In genomic region chr14:73064460-73064859, GRCm38 (mm10) we compare ENCODE assay signal across 31 mouse cellular contexts. TPM values are rescaled to one million over a fixed set of nuclear protein-coding genes. Genes with fewer than 3 reads are reported as not detected.
DNase-seq lines count a peak whose midpoint lies in the region; ATAC-seq lines count a peak whose summit lies in the region.
"Had no signal": no experiment of that assay in that cellular context is flagged by ENCODE, and none has a peak within 500 bp of the region (broad histone marks: within the 10 kb centered on the region; RNA-seq: fewer than 3 reads in every experiment).

No protein-coding gene starts in this region.

- no peak overlapping the region for H3K27ac ChIP-seq in limb, embryonic 10.5 days
- no peak overlapping the region for H3K27ac ChIP-seq in midbrain, embryonic 16.5 days (ENCODE audit: low read length)
- H3K27ac ChIP-seq: forebrain, embryonic 10.5 days; forebrain, embryonic 13.5 days; hindbrain, embryonic 14.5 days; hindbrain, postnatal 0 days had no signal

- peak overlapping the region; percentile 67 for H3K4me3 ChIP-seq in megakaryocyte, embryonic 14.5 days (replicated peaks)
- no peak overlapping the region for H3K4me3 ChIP-seq in limb, embryonic 10.5 days
- H3K4me3 ChIP-seq in midbrain, embryonic 16.5 days (ENCODE audit: low read depth, low read length): no peak overlapping the region
- H3K4me3 ChIP-seq: forebrain, embryonic 10.5 days; forebrain, embryonic 13.5 days had no signal

- H3K27me3 ChIP-seq in megakaryocyte, embryonic 14.5 days (replicated peaks): no peaks in the 10 kb centered on the region
- H3K27me3 ChIP-seq in limb, embryonic 10.5 days (ENCODE audit: low read depth, poor library complexity, severe bottlenecking): no peaks in the 10 kb centered on the region
- H3K27me3 ChIP-seq in midbrain, embryonic 16.5 days (ENCODE audit: control insufficient read depth, insufficient read depth, low read depth, low read length): no peaks in the 10 kb centered on the region
- H3K27me3 ChIP-seq: CH12.LX; forebrain, embryonic 13.5 days had no signal

- no peak overlapping the region for H3K9ac ChIP-seq in midbrain, embryonic 16.5 days (ENCODE audit: low read depth, low read length)
- H3K9ac ChIP-seq: forebrain, embryonic 13.5 days; hindbrain, embryonic 14.5 days had no signal

- H3K9me3 ChIP-seq in megakaryocyte, embryonic 14.5 days: no peaks in the 10 kb centered on the region
- no peaks in the 10 kb centered on the region for H3K9me3 ChIP-seq in limb, embryonic 10.5 days (replicated peaks)
- no peaks in the 10 kb centered on the region for H3K9me3 ChIP-seq in midbrain, embryonic 16.5 days (replicated peaks; ENCODE audit: control insufficient read depth, low read length, poor library complexity, severe bottlenecking)
- H3K9me3 ChIP-seq: forebrain, embryonic 10.5 days; forebrain, embryonic 13.5 days; G1E had no signal

- DNase-seq in cerebellum, postnatal 10 days: peak; percentile 11 to 27
- no peak for DNase-seq in cerebellum, postnatal 4 days (ENCODE audit: low spot score in 2 of 2)
- no peak for DNase-seq in limb, embryonic 10.5 days (ENCODE audit: low spot score)
- DNase-seq: adrenal gland, postnatal 10 days; adrenal gland, postnatal 36 days; B cell, adult 2 months; cerebellum, adult 18-20 months; cerebellum, adult 9-10 months; cerebellum, postnatal 25 days; gastrocnemius, postnatal 10 days; gastrocnemius, postnatal 36 days had no signal

- H3K4me2 ChIP-seq in midbrain, embryonic 16.5 days (ENCODE audit: low read length): no peak overlapping the region
- H3K4me2 ChIP-seq: forebrain, embryonic 13.5 days; heart, embryonic 11.5 days; hindbrain, embryonic 14.5 days had no signal

- whole genome bisulfite sequencing in limb, embryonic 10.5 days: 77% methylated on average over 7 of the region's 7 CpGs
- WGBS in midbrain, embryonic 16.5 days: 75% methylated on average over 7 of the region's 7 CpGs

- peaks cover 69% of the 10 kb centered on the region for H3K4me1 ChIP-seq in megakaryocyte, embryonic 14.5 days
- H3K4me1 ChIP-seq in limb, embryonic 10.5 days: no peaks in the 10 kb centered on the region
- H3K4me1 ChIP-seq in midbrain, embryonic 16.5 days (ENCODE audit: control insufficient read depth, insufficient read depth, low read length): no peaks in the 10 kb centered on the region
- H3K4me1 ChIP-seq: forebrain, embryonic 10.5 days; forebrain, embryonic 13.5 days had no signal

- ATAC-seq in megakaryocyte, adult 5-6 weeks (ENCODE audit: poor library complexity, severe bottlenecking): no peak
- peak; percentile 89 for ATAC-seq in common myeloid progenitor, adult 5-6 weeks (replicated peaks; ENCODE audit: low read depth, poor library complexity, severe bottlenecking)
- 0 out of 2 replicates have a peak, but pooled peaks have one; percentile 30 for ATAC-seq in megakaryocyte-erythroid progenitor cell, adult 5-6 weeks (replicated peaks; ENCODE audit: low FRiP score, low TSS enrichment, poor library complexity, severe bottlenecking)
- no peak for ATAC-seq in midbrain, embryonic 16.5 days
- ATAC-seq: forebrain, embryonic 13.5 days; forebrain, embryonic 16.5 days; hindbrain, postnatal 0 days; inflammation-experienced regulatory T-cells, adult 6 months had no signal

- H3K36me3 ChIP-seq in megakaryocyte, embryonic 14.5 days (replicated peaks; ENCODE audit: low read length): peaks cover 2% of the 10 kb centered on the region
- no peaks in the 10 kb centered on the region for H3K36me3 ChIP-seq in limb, embryonic 10.5 days
- no peaks in the 10 kb centered on the region for H3K36me3 ChIP-seq in midbrain, embryonic 16.5 days (ENCODE audit: control insufficient read depth, insufficient read depth, low read length)
- H3K36me3 ChIP-seq: forebrain, embryonic 10.5 days; G1E had no signal

RNA-seq across cellular contexts. Expression of gene Cysltr2, which starts 15.5 kb away (rescaled TPM):
- polyA plus RNA-seq in megakaryocyte, embryonic 14.5 days (2012; ENCODE audit: insufficient read depth, low replicate concordance): 23.0 and 25.2 TPM in 2 replicates
- total RNA-seq in megakaryocyte, adult 5-6 weeks (2015): 2.9 TPM in 1 of 2 replicates, not detected in the other
- not detected in 2 replicates for total RNA-seq in megakaryocyte, adult 5-6 weeks (2017)
- total RNA-seq in common myeloid progenitor, adult 5-6 weeks (2017): 4.3 and 10.6 TPM in 2 replicates
- 4.1 and 5.6 TPM in 2 replicates for total RNA-seq in megakaryocyte-erythroid progenitor cell, adult 5-6 weeks (2014; fragmentation: Nextera tagmentation)
- 5.8 and 8.6 TPM in 2 replicates for total RNA-seq in megakaryocyte-erythroid progenitor cell, adult 5-6 weeks (2017)
- not detected in 2 replicates for polyA plus RNA-seq in limb, embryonic 10.5 days (2016; fragmentation: Nextera tagmentation; extraction: Ambion mirVana)
- polyA plus RNA-seq in midbrain, embryonic 16.5 days (2015; fragmentation: Nextera tagmentation; extraction: Ambion mirVana): 0.11 TPM in 1 of 2 replicates, not detected in the other
- total RNA-seq: gastrocnemius, adult 18-20 months; gastrocnemius, postnatal 36 days; heart, postnatal 25 days; hindbrain, postnatal 0 days had no signal
- polyA plus RNA-seq: embryonic facial prominence, embryonic 11.5 days; forebrain, embryonic 10.5 days; forebrain, embryonic 13.5 days; G1E; heart, embryonic 11.5 days; heart, embryonic 14.5 days; heart, postnatal 0 days; hindbrain, embryonic 11.5 days; hindbrain, embryonic 14.5 days had no signal

RNA-seq across cellular contexts. Expression of gene Rcbtb2, which starts 58.4 kb away (rescaled TPM):
- 12.2 and 27.1 TPM in 2 replicates for polyA plus RNA-seq in megakaryocyte, embryonic 14.5 days (2012; ENCODE audit: insufficient read depth, low replicate concordance)
- total RNA-seq in megakaryocyte, adult 5-6 weeks (2015): 68.3 and 69.2 TPM in 2 replicates
- 35.9 and 37.7 TPM in 2 replicates for total RNA-seq in megakaryocyte, adult 5-6 weeks (2017)
- total RNA-seq in common myeloid progenitor, adult 5-6 weeks (2017): 27.5 and 36.2 TPM in 2 replicates
- 16.7 and 26.2 TPM in 2 replicates for total RNA-seq in megakaryocyte-erythroid progenitor cell, adult 5-6 weeks (2014; fragmentation: Nextera tagmentation)
- 20.5 and 33.5 TPM in 2 replicates for total RNA-seq in megakaryocyte-erythroid progenitor cell, adult 5-6 weeks (2017)
- polyA plus RNA-seq in limb, embryonic 10.5 days (2016; fragmentation: Nextera tagmentation; extraction: Ambion mirVana): 202 and 208 TPM in 2 replicates
- polyA plus RNA-seq in midbrain, embryonic 16.5 days (2015; fragmentation: Nextera tagmentation; extraction: Ambion mirVana): 53.0 and 64.5 TPM in 2 replicates

Comparison
In these comparisons a context has a peak if more than half of its experiments do, and no peak if none do; other contexts are left out.
1. DNase-seq: peak in cerebellum, postnatal 10 days (2 of 2); none in cerebellum, postnatal 4 days (0 of 2) and limb, embryonic 10.5 days (single experiment).
2. ATAC-seq: peak in common myeloid progenitor, adult 5-6 weeks (single experiment) and megakaryocyte-erythroid progenitor cell, adult 5-6 weeks (single experiment); none in megakaryocyte, adult 5-6 weeks (single experiment) and midbrain, embryonic 16.5 days (single experiment).